Mouse (Mus musculus) heart, embryonic 14.5 days (tissue): ENCODE results near the gene Gm12258. TPM values are rescaled to one million over a fixed set of nuclear protein-coding genes. Genes with fewer than 3 reads are reported as not detected.
"Not testable (repeated sequence)": the region's sequence is repeated elsewhere in the genome, so short reads cannot be mapped to it uniquely, and the experiment has no call there.

Source experiments
- ATAC-seq: fragments of 200-750 bp; cut with Nextera tagmentation; 2 replicates; pipeline ENCODE4 v1.8.0; 2017; ENCODE audit warnings: low read depth, moderate TSS enrichment; ENCODE audit not compliant: insufficient number of reproducible peaks, insufficient read depth, low FRiP score
- H3K27ac ChIP-seq, 2 experiments: fragments of 200-500 bp in 1 of 2; fragments of 300-500 bp in 1 of 2; sonication (generic) in 1 of 2; replicated peaks in 1 of 2; 2 replicates each; pipeline ENCODE4 v1.5.1; 2012 to 2014; ENCODE audit warnings: low read depth in 2 of 2, low read length in 2 of 2, control low read depth in 1 of 2, mild to moderate bottlenecking in 1 of 2, mixed read lengths in 1 of 2; ENCODE audit not compliant: control insufficient read depth in 1 of 2, insufficient read depth in 1 of 2
- H3K27me3 ChIP-seq: fragments of 300-500 bp; sonication (generic); 2 replicates; pipeline ENCODE4 v1.6.1; 2014; ENCODE audit warnings: mild to moderate bottlenecking, low read length, control low read depth; ENCODE audit not compliant: control insufficient read depth, insufficient read depth
- H3K36me3 ChIP-seq: fragments of 300-500 bp; sonication (generic); 2 replicates; pipeline ENCODE4 v1.6.1; 2014; ENCODE audit warnings: mild to moderate bottlenecking, control low read depth, low read length, mixed read lengths; ENCODE audit not compliant: control insufficient read depth, insufficient read depth
- H3K4me1 ChIP-seq, 2 experiments: fragments of 200-500 bp in 1 of 2; fragments of 300-500 bp in 1 of 2; sonication (generic) in 1 of 2; 2 replicates each; pipeline ENCODE4 v1.6.1; 2012 to 2014; ENCODE audit warnings: low read length in 2 of 2, control low read depth in 1 of 2, mixed read lengths in 1 of 2; ENCODE audit not compliant: control insufficient read depth in 2 of 2, insufficient read depth in 2 of 2
- H3K4me2 ChIP-seq: fragments of 300-500 bp; sonication (generic); 2 replicates; pipeline ENCODE4 v1.6.1; 2014; ENCODE audit warnings: mild to moderate bottlenecking, low read length
- H3K4me3 ChIP-seq, 2 experiments: fragments of 200-500 bp in 1 of 2; fragments of 300-500 bp in 1 of 2; sonication (generic) in 1 of 2; 2 replicates each; pipeline ENCODE4 v1.5.1; 2012 to 2014; ENCODE audit warnings: low read length in 2 of 2, mild to moderate bottlenecking in 2 of 2, control low read depth in 1 of 2, low read depth in 1 of 2, moderate library complexity in 1 of 2; ENCODE audit not compliant: control insufficient read depth in 1 of 2, insufficient read depth in 1 of 2
- H3K9ac ChIP-seq: fragments of 300-500 bp; sonication (generic); 2 replicates; pipeline ENCODE4 v1.6.1; 2014; ENCODE audit warnings: mild to moderate bottlenecking, low read length
- H3K9me3 ChIP-seq: fragments of 300-500 bp; sonication (generic); 2 replicates; pipeline ENCODE4 v1.6.1; 2016; ENCODE audit warnings: low read length, control low read depth; ENCODE audit not compliant: control insufficient read depth
- WGBS: fragments of 180-500 bp; shearing (Covaris S2); extraction: QIAGEN DNeasy Blood & Tissue Kit; methylation state at CpG from one replicate; pipeline ENCODE4 v1.1.7; 2014; 5-methylcytosine and 5-hydroxymethylcytosine counted together
- polyA plus RNA-seq: library from polyadenylated mRNA; unstranded; fragments of >200 nt; fragmentation: Nextera tagmentation; extraction: Ambion mirVana; gene quantifications from 2 replicates; pipeline ENCODE4 v1.2.1, GENCODE M21; 2014

The Gm12258 gene
- polyA plus RNA-seq, 1 experiment from 2014 or later = 5.5 TPM

GRCm38 (mm10) chr11:58815676-58816075 is 31.3 kb upstream of the Gm12258 start:
- H3K27me3 ChIP-seq = no peaks in the 10 kb centered on the region
- H3K4me3 ChIP-seq = no peak overlapping the region
- WGBS = 80% methylated on average over 1 of the region's 1 CpGs

GRCm38 (mm10) chr11:58828937-58829336 is 18.0 kb upstream of the Gm12258 start, which contains the start of gene Olfr312:
Olfr312 (plus strand) TSS chr11:58829237.
- H3K4me3 ChIP-seq, H3K36me3 ChIP-seq, ATAC-seq, H3K27ac ChIP-seq, H3K4me1 ChIP-seq, H3K9ac ChIP-seq, H3K27me3 ChIP-seq, H3K9me3 ChIP-seq, H3K4me2 ChIP-seq: not testable (repeated sequence)

More at GRCm38 (mm10) chr11:58815676-58816075, 31.3 kb upstream of the Gm12258 start:
- Histone ChIP-seq H3K4me1 (no peaks in the 10 kb centered on the region), H3K9me3 (no peaks in the 10 kb centered on the region), H3K36me3 (no peaks in the 10 kb centered on the region), H3K27ac (no peak overlapping the region), H3K9ac (no peak overlapping the region), H3K4me2 (no peak overlapping the region)
- ATAC-seq = no peak

- Histone ChIP-seq H3K27me3 (no peaks in the 10 kb centered on the region), H3K4me3 (no peak overlapping the region), H3K9ac (no peak overlapping the region), H3K36me3 (no peaks in the 10 kb centered on the region), H3K4me1 (no peaks in the 10 kb centered on the region), H3K4me2 (no peak overlapping the region), H3K27ac (no peak overlapping the region), H3K9me3 (no peaks in the 10 kb centered on the region)
- WGBS = 79% methylated on average over 3 of the region's 3 CpGs
- ATAC-seq = no peak
Observed at GRCm38 (mm10) chr11:58829764-58830163, 17.2 kb upstream of the Gm12258 start.

- H3K9me3 ChIP-seq, H3K27me3 ChIP-seq, H3K27ac ChIP-seq, H3K36me3 ChIP-seq, ATAC-seq, H3K4me2 ChIP-seq, H3K4me1 ChIP-seq, H3K4me3 ChIP-seq, H3K9ac ChIP-seq: not testable (repeated sequence)
- WGBS = 75% methylated on average over 2 of the region's 3 CpGs
Observed at GRCm38 (mm10) chr11:58832541-58832940, 14.4 kb upstream of the Gm12258 start.

- not testable (repeated sequence) for H3K36me3 ChIP-seq, H3K4me1 ChIP-seq, H3K27ac ChIP-seq, H3K27me3 ChIP-seq, H3K4me2 ChIP-seq, ATAC-seq, H3K4me3 ChIP-seq, H3K9me3 ChIP-seq, H3K9ac ChIP-seq
Observed at GRCm38 (mm10) chr11:58838951-58839350, 8.0 kb upstream of the Gm12258 start, which contains the start of gene Olfr311. Olfr311 (plus strand) TSS chr11:58839251.

GRCm38 (mm10) chr11:58847636-58848035 is 678 bp downstream of the Gm12258 start:
- H3K27me3 ChIP-seq = no peaks in the 10 kb centered on the region
- peak overlapping the region; percentile 64 to 99 for H3K4me3 ChIP-seq
- H3K9ac ChIP-seq = peak overlapping the region; percentile 85
- peak overlapping the region; percentile 69 for H3K4me2 ChIP-seq
- no peak overlapping the region for H3K27ac ChIP-seq
- WGBS = 45% methylated on average over 9 of the region's 9 CpGs
- H3K9me3 ChIP-seq = no peaks in the 10 kb centered on the region
- H3K4me1 ChIP-seq = peaks cover 4 to 8% of the 10 kb centered on the region in 2 experiments
- H3K36me3 ChIP-seq = peaks cover 17% of the 10 kb centered on the region
- ATAC-seq = no peak

- H3K9me3 ChIP-seq = no peaks in the 10 kb centered on the region
- no peak for ATAC-seq
- no peaks in the 10 kb centered on the region for H3K27me3 ChIP-seq
- H3K4me2 ChIP-seq = no peak overlapping the region
- no peak overlapping the region for H3K9ac ChIP-seq
- H3K27ac ChIP-seq = no peak overlapping the region
- 59% methylated on average over 2 of the region's 2 CpGs for WGBS
- H3K4me3 ChIP-seq = no peak overlapping the region
- peaks cover 4 to 8% of the 10 kb centered on the region in 2 experiments for H3K4me1 ChIP-seq
- peaks cover 25% of the 10 kb centered on the region for H3K36me3 ChIP-seq
Observed at GRCm38 (mm10) chr11:58849731-58850130, 2.8 kb downstream of the Gm12258 start.

GRCm38 (mm10) chr11:58860744-58861143 is 13.8 kb downstream of the Gm12258 start:
- Histone ChIP-seq H3K36me3 (peaks cover 48% of the 10 kb centered on the region), H3K9ac (no peak overlapping the region), H3K4me2 (no peak overlapping the region), H3K27me3 (no peaks in the 10 kb centered on the region), H3K4me1 (no peaks in the 10 kb centered on the region), H3K27ac (no peak overlapping the region), H3K4me3 (no peak overlapping the region), H3K9me3 (peaks cover 40% of the 10 kb centered on the region)
- no peak for ATAC-seq
- 90% methylated on average over 8 of the region's 8 CpGs for WGBS
